Mouse (Mus musculus): ENCODE measurements around the gene Slc9a1.

DNA sequence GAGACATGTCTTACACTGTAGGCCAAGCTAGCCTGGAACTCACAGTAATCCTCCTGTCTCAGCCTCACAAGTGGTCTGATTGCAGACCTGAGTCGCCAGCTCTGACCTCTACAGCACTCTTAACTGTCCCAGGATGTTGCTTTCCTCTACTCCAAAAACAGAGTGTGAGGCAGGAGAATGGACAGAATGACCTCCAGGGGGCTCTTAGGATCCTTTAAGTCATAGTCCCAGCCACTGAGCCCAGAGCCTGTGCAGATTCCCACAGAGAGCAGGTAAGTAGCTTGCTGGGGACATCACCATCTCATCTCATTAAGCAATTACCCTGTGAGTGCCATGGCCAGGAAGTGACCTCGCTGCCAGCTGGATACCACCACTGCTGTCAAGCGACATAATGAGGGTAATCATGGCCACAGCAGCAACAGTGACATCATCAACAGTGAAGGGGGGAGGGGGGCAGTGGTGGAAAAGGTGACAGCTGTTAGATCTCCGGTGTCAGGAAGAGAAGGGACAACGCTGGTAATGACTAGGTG is 91.4 kb downstream of the Slc9a1 start:
- TF ChIP-seq MEF2A (IDR thresholded peaks at IDR 0.05; ENCODE audit: extremely low read depth, insufficient replicate concordance, low read depth, low read length, poor library complexity, severe bottlenecking) (no peak), TBP (IDR thresholded peaks at IDR 0.05; ENCODE audit: low read depth, low read length) (no peak), JUND (IDR thresholded peaks at IDR 0.05; ENCODE audit: low read depth, low read length) (no peak)
